Mouse (Mus musculus) limb, embryonic 10.5 days (tissue): ENCODE data around the gene Cuta. TPM values are rescaled to one million over a fixed set of nuclear protein-coding genes. Genes with fewer than 3 reads are reported as not detected.
"Not testable (repeated sequence)": the region's sequence is repeated elsewhere in the genome, so short reads cannot be mapped to it uniquely, and the experiment has no call there.

Source experiments
- DNase-seq: peaks from one replicate; pipeline ENCODE4 v3.0.0-alpha.2; 2017; ENCODE audit warnings: low spot score
- H3K27ac ChIP-seq: fragments of 300-500 bp; sonication (generic); 2 replicates; pipeline ENCODE4 v1.5.1; 2016; ENCODE audit warnings: mild to moderate bottlenecking
- H3K27me3 ChIP-seq: fragments of 300-500 bp; sonication (generic); 2 replicates; pipeline ENCODE4 v1.6.1; 2016; ENCODE audit warnings: low read depth, mild to moderate bottlenecking; ENCODE audit not compliant: poor library complexity, severe bottlenecking
- H3K36me3 ChIP-seq: fragments of 300-500 bp; sonication (generic); 2 replicates; pipeline ENCODE4 v1.6.1; 2016; ENCODE audit warnings: mild to moderate bottlenecking, moderate library complexity
- H3K4me1 ChIP-seq: fragments of 300-500 bp; sonication (generic); 2 replicates; pipeline ENCODE4 v1.6.1; 2016
- H3K4me3 ChIP-seq: fragments of 300-500 bp; sonication (generic); 2 replicates; pipeline ENCODE4 v1.5.1; 2016; ENCODE audit warnings: mild to moderate bottlenecking, moderate library complexity
- H3K9me3 ChIP-seq: fragments of 300-500 bp; sonication (generic); replicated peaks from 2 replicates; pipeline ENCODE4 v1.6.1; 2016; ENCODE audit warnings: mild to moderate bottlenecking
- WGBS: fragments of 180-500 bp; shearing (Covaris S2); methylation state at CpG from one replicate; pipeline ENCODE4 v1.1.7; 2016; 5-methylcytosine and 5-hydroxymethylcytosine counted together
- polyA plus RNA-seq: library from polyadenylated mRNA; unstranded; fragments of >200 nt; fragmentation: Nextera tagmentation; extraction: Ambion mirVana; gene quantifications from 2 replicates; pipeline ENCODE4 v1.2.1, GENCODE M21; 2016

Cuta gene
- polyA plus RNA-seq, 1 experiment from 2014 or later: 184 TPM

GRCm38 (mm10) chr17:26938731-26939130 lies 638 bp downstream of the Cuta start:
- Histone ChIP-seq H3K4me3 (peak overlapping the region; percentile 75), H3K4me1 (peaks cover 67% of the 10 kb centered on the region), H3K27ac (peak overlapping the region; percentile 88), H3K9me3 (no peaks in the 10 kb centered on the region), H3K36me3 (peaks cover 36% of the 10 kb centered on the region), H3K27me3 (no peaks in the 10 kb centered on the region)
- DNase-seq: no peak
- under 1% methylated on average over 22 of the region's 22 CpGs for WGBS

GRCm38 (mm10) chr17:26937883-26938695 lies 1.3 kb downstream of the Cuta start:
- DNase-seq: no peak
- 62% methylated on average over 16 of the region's 16 CpGs for whole genome bisulfite sequencing
- peaks cover 74% of the 10 kb centered on the region for H3K4me1 ChIP-seq
- peaks cover 36% of the 10 kb centered on the region for H3K36me3 ChIP-seq
- H3K9me3 ChIP-seq: no peaks in the 10 kb centered on the region
- H3K4me3 ChIP-seq: peak overlapping the region; percentile 75
- H3K27ac ChIP-seq: peak overlapping the region; percentile 88
- no peaks in the 10 kb centered on the region for H3K27me3 ChIP-seq

- peaks cover 36% of the 10 kb centered on the region for H3K36me3 ChIP-seq
- no peaks in the 10 kb centered on the region for H3K27me3 ChIP-seq
- H3K9me3 ChIP-seq: no peaks in the 10 kb centered on the region
- H3K4me3 ChIP-seq: peak overlapping the region; percentile 75
- WGBS: 87% methylated on average over 15 of the region's 15 CpGs
- peaks cover 72% of the 10 kb centered on the region for H3K4me1 ChIP-seq
- H3K27ac ChIP-seq: peak overlapping the region; percentile 9
- no peak for DNase-seq
Measured at GRCm38 (mm10) chr17:26936921-26937695, 2.3 kb downstream of the Cuta start.

- 81% methylated on average over 12 of the region's 12 CpGs for WGBS
- DNase-seq: no peak
- H3K4me3 ChIP-seq: peak overlapping the region; percentile 75; the same call in 1 of the 2 replicates
Measured at GRCm38 (mm10) chr17:26936453-26936852, 2.9 kb downstream of the Cuta start.

GRCm38 (mm10) chr17:26935027-26935426 lies 4.3 kb downstream of the Cuta start:
- DNase-seq: no peak
- Histone ChIP-seq H3K27ac (no peak overlapping the region), H3K4me1 (peaks cover 51% of the 10 kb centered on the region), H3K4me3 (no peak overlapping the region), H3K9me3 (no peaks in the 10 kb centered on the region), H3K36me3 (peaks cover 54% of the 10 kb centered on the region), H3K27me3 (no peaks in the 10 kb centered on the region)
- whole genome bisulfite sequencing: 91% methylated on average over 9 of the region's 9 CpGs

More at GRCm38 (mm10) chr17:26936453-26936852, 2.9 kb downstream of the Cuta start:
- Histone ChIP-seq H3K27me3 (no peaks in the 10 kb centered on the region), H3K9me3 (no peaks in the 10 kb centered on the region), H3K27ac (peak overlapping the region; percentile 9; the same call in 1 of the 2 replicates), H3K4me1 (peaks cover 65% of the 10 kb centered on the region), H3K36me3 (peaks cover 41% of the 10 kb centered on the region)

- Histone ChIP-seq H3K4me3 (peak overlapping the region; percentile 78), H3K36me3 (peaks cover 63% of the 10 kb centered on the region), H3K27ac (peak overlapping the region; percentile 88; the same call in 1 of the 2 replicates), H3K27me3 (no peaks in the 10 kb centered on the region), H3K9me3 (no peaks in the 10 kb centered on the region), H3K4me1 (peaks cover 46% of the 10 kb centered on the region)
- no peak for DNase-seq
- 82% methylated on average over 16 of the region's 16 CpGs for WGBS
Measured at GRCm38 (mm10) chr17:26933885-26934827, 5.2 kb downstream of the Cuta start.

- DNase-seq: no peak
- Histone ChIP-seq H3K36me3 (peaks cover 70% of the 10 kb centered on the region), H3K4me1 (peaks cover 42% of the 10 kb centered on the region), H3K27me3 (no peaks in the 10 kb centered on the region), H3K27ac (peak overlapping the region; percentile 88), H3K9me3 (no peaks in the 10 kb centered on the region), H3K4me3 (peak overlapping the region; percentile 78)
- WGBS: 6% methylated on average over 13 of the region's 13 CpGs
Measured at GRCm38 (mm10) chr17:26933419-26933818, 6.0 kb downstream of the Cuta start.

- peaks cover 74% of the 10 kb centered on the region for H3K36me3 ChIP-seq
- DNase-seq: peak; percentile 99
- peak within 1 kb of the TSS; percentile 78 for H3K4me3 ChIP-seq
- under 1% methylated on average over 43 of the region's 43 CpGs for WGBS
- no peaks in the 10 kb centered on the region for H3K9me3 ChIP-seq
- peaks cover 37% of the 10 kb centered on the region for H3K4me1 ChIP-seq
- no peaks in the 10 kb centered on the region for H3K27me3 ChIP-seq
- H3K27ac ChIP-seq: peak within 1 kb of the TSS; percentile 88
Measured at GRCm38 (mm10) chr17:26932839-26933398, 6.5 kb downstream of the Cuta start, which contains the start of gene Phf1. Gene Phf1 (plus strand): TSS chr17:26933052.

GRCm38 (mm10) chr17:26931795-26932194 lies 7.6 kb downstream of the Cuta start:
- H3K9me3 ChIP-seq, H3K27ac ChIP-seq, H3K27me3 ChIP-seq, DNase-seq, H3K4me3 ChIP-seq: not testable (repeated sequence)
- WGBS: 67% methylated on average over 7 of the region's 7 CpGs
- peaks cover 76% of the 10 kb centered on the region for H3K36me3 ChIP-seq
- peaks cover 26% of the 10 kb centered on the region for H3K4me1 ChIP-seq

- not testable (repeated sequence) for H3K4me3 ChIP-seq, H3K9me3 ChIP-seq, H3K4me1 ChIP-seq, H3K27me3 ChIP-seq, DNase-seq, H3K27ac ChIP-seq
- WGBS: 96% methylated on average over 9 of the region's 9 CpGs
- H3K36me3 ChIP-seq: peaks cover 90% of the 10 kb centered on the region
Measured at GRCm38 (mm10) chr17:26925414-26925813, 14.0 kb downstream of the Cuta start.

- not testable (repeated sequence) for H3K4me3 ChIP-seq, DNase-seq, H3K27ac ChIP-seq, H3K27me3 ChIP-seq, H3K9me3 ChIP-seq
- 87% methylated on average over 6 of the region's 6 CpGs for WGBS
- peaks cover 71% of the 10 kb centered on the region for H3K36me3 ChIP-seq
- peaks cover 11% of the 10 kb centered on the region for H3K4me1 ChIP-seq
Measured at GRCm38 (mm10) chr17:26922368-26922767, 17.0 kb downstream of the Cuta start.

- H3K27ac ChIP-seq, H3K4me3 ChIP-seq, H3K27me3 ChIP-seq, H3K9me3 ChIP-seq, DNase-seq: not testable (repeated sequence)
- 80% methylated on average over 2 of the region's 2 CpGs for WGBS
- Histone ChIP-seq H3K4me1 (peaks cover 11% of the 10 kb centered on the region), H3K36me3 (peaks cover 44% of the 10 kb centered on the region)
Measured at GRCm38 (mm10) chr17:26919516-26919915, 19.9 kb downstream of the Cuta start.
